Mouse (Mus musculus) liver, postnatal 0 days (tissue): ENCODE data around the gene Sel1l3. TPM values are rescaled to one million over a fixed set of nuclear protein-coding genes. Genes with fewer than 3 reads are reported as not detected.

Experiments
- ATAC-seq: fragments of 200-750 bp; cut with Nextera tagmentation; 2 replicates; pipeline ENCODE4 v1.8.0; 2017; ENCODE audit warnings: mild to moderate bottlenecking, moderate library complexity
- DNase-seq: peaks from one replicate; pipeline ENCODE4 v3.0.0-alpha.2; 2016
- H3K27ac ChIP-seq: fragments of 300-500 bp; sonication (generic); 2 replicates; pipeline ENCODE4 v1.5.1; 2014; ENCODE audit warnings: antibody characterized with exemption, moderate library complexity, mild to moderate bottlenecking, low read depth
- H3K27me3 ChIP-seq: fragments of 300-500 bp; sonication (generic); 2 replicates; pipeline ENCODE4 v1.6.1; 2014; ENCODE audit warnings: low read length, control low read depth, mixed read lengths; ENCODE audit not compliant: insufficient read depth
- H3K36me3 ChIP-seq: fragments of 300-500 bp; sonication (generic); replicated peaks from 2 replicates; pipeline ENCODE4 v1.6.1; 2014; ENCODE audit warnings: mild to moderate bottlenecking, control low read depth, low read length, moderate library complexity, mixed read lengths; ENCODE audit not compliant: insufficient read depth
- H3K4me1 ChIP-seq: fragments of 300-500 bp; sonication (generic); 2 replicates; pipeline ENCODE4 v1.6.1; 2014; ENCODE audit warnings: antibody characterized with exemption, mild to moderate bottlenecking, control low read depth; ENCODE audit not compliant: insufficient read depth
- H3K4me2 ChIP-seq: fragments of 300-500 bp; sonication (generic); 2 replicates; pipeline ENCODE4 v1.6.1; 2014; ENCODE audit warnings: low read depth, mild to moderate bottlenecking, low read length, moderate library complexity, mixed read lengths
- H3K4me3 ChIP-seq: fragments of 300-500 bp; sonication (generic); 2 replicates; pipeline ENCODE4 v1.5.1; 2014; ENCODE audit warnings: low read depth, low read length
- H3K9ac ChIP-seq: fragments of 300-500 bp; sonication (generic); replicated peaks from 2 replicates; pipeline ENCODE4 v1.6.1; 2014; ENCODE audit warnings: mild to moderate bottlenecking, moderate library complexity
- H3K9me3 ChIP-seq: fragments of 300-500 bp; sonication (generic); 2 replicates; pipeline ENCODE4 v1.6.1; 2016; ENCODE audit warnings: mild to moderate bottlenecking, control low read depth, low read length, mixed read lengths
- CTCF ChIP-seq: sonication (generic); IDR thresholded peaks from 2 replicates; pipeline ENCODE4 v1.5.1; 2016; ENCODE audit warnings: antibody characterized with exemption, low read depth
- EP300 ChIP-seq: IDR thresholded peaks from 2 replicates; pipeline ENCODE4 v1.6.1; 2016; ENCODE audit warnings: antibody characterized with exemption, low read depth, mild to moderate bottlenecking
- WGBS: fragments of 180-500 bp; shearing (Covaris S2); extraction: QIAGEN DNeasy Blood & Tissue Kit; methylation state at CpG from one replicate; pipeline ENCODE4 v1.1.7; 2014; ENCODE audit not compliant: insufficient replicate concordance; 5-methylcytosine and 5-hydroxymethylcytosine counted together
- polyA plus RNA-seq: library from polyadenylated mRNA; unstranded; fragments of >200 nt; fragmentation: Nextera tagmentation; extraction: Ambion mirVana; gene quantifications from 2 replicates; pipeline ENCODE4 v1.2.1, GENCODE M21; 2015

Sel1l3 gene
- polyA plus RNA-seq, 1 experiment from 2014 or later, result 0.93 TPM

- DNase-seq, result no peak
- Histone ChIP-seq H3K4me3 (no peak overlapping the region), H3K27me3 (no peaks in the 10 kb centered on the region), H3K9me3 (no peaks in the 10 kb centered on the region), H3K9ac (no peak overlapping the region), H3K27ac (no peak overlapping the region), H3K4me1 (no peaks in the 10 kb centered on the region), H3K4me2 (no peak overlapping the region), H3K36me3 (no peaks in the 10 kb centered on the region)
- no peak for ATAC-seq
- TF ChIP-seq EP300 (no peak), CTCF (no peak)
- WGBS, result 78% methylated on average over 6 of the region's 6 CpGs
Measured at GRCm38 (mm10) chr5:53160207-53160606, 53.5 kb downstream of the Sel1l3 start.

- ATAC-seq (no peak), DNase-seq (no peak)
- Histone ChIP-seq H3K4me3 (no peak overlapping the region), H3K36me3 (no peaks in the 10 kb centered on the region), H3K9ac (no peak overlapping the region), H3K4me1 (no peaks in the 10 kb centered on the region), H3K27me3 (no peaks in the 10 kb centered on the region), H3K4me2 (no peak overlapping the region), H3K27ac (no peak overlapping the region), H3K9me3 (no peaks in the 10 kb centered on the region)
- TF ChIP-seq CTCF (no peak), EP300 (no peak)
- 77% methylated on average over 4 of the region's 4 CpGs for WGBS
Measured at GRCm38 (mm10) chr5:53159631-53160030, 54.1 kb downstream of the Sel1l3 start.

GRCm38 (mm10) chr5:53159166-53159565 is 54.6 kb downstream of the Sel1l3 start:
- TF ChIP-seq EP300 (no peak), CTCF (no peak)
- Histone ChIP-seq H3K4me1 (no peaks in the 10 kb centered on the region), H3K27ac (no peak overlapping the region), H3K9ac (no peak overlapping the region), H3K4me2 (no peak overlapping the region), H3K4me3 (no peak overlapping the region), H3K36me3 (no peaks in the 10 kb centered on the region), H3K9me3 (no peaks in the 10 kb centered on the region), H3K27me3 (no peaks in the 10 kb centered on the region)
- no peak for ATAC-seq
- WGBS, result 44% methylated on average over 3 of the region's 3 CpGs
- DNase-seq, result no peak

GRCm38 (mm10) chr5:53155985-53156679 is 57.6 kb downstream of the Sel1l3 start:
- WGBS, result 79% methylated on average over 13 of the region's 13 CpGs

DNA sequence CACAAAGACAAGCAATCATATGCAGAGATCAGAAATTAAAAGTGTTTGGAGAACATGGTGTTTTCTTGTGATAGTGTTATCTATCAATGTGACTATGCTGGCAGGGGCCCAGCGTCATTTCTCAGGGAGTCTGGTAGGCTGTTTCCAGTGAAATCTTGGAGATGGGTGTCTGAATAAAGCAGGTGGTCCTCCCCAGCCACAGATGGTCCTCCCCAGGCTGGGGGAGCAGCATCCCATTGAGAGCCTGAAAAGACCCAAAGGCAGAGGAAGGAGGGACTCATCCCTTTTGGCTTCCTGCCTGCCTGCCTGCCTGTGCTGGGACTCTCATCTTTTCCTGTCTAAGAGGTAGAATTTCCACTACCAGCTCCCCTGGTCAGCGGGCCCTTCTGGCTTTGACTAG is 59.2 kb downstream of the Sel1l3 start:
- TF ChIP-seq CTCF, result no peak
- no peak for TF ChIP-seq EP300
- WGBS, result 66% methylated on average over 2 of the region's 2 CpGs

More at GRCm38 (mm10) chr5:53155985-53156679, 57.6 kb downstream of the Sel1l3 start:
- Histone ChIP-seq H3K36me3 (no peaks in the 10 kb centered on the region), H3K27me3 (no peaks in the 10 kb centered on the region), H3K4me3 (no peak overlapping the region), H3K9me3 (no peaks in the 10 kb centered on the region), H3K4me2 (no peak overlapping the region), H3K27ac (no peak overlapping the region), H3K4me1 (no peaks in the 10 kb centered on the region), H3K9ac (no peak overlapping the region)
- no peak for DNase-seq
- ATAC-seq, result no peak
- no peak for TF ChIP-seq CTCF
- no peak for TF ChIP-seq EP300

GRCm38 (mm10) chr5:53154078-53154477 is 59.6 kb downstream of the Sel1l3 start:
- H3K36me3 ChIP-seq, result no peaks in the 10 kb centered on the region
- no peak overlapping the region for H3K4me2 ChIP-seq
- TF ChIP-seq EP300 (no peak), CTCF (no peak)
- 70% methylated on average over 2 of the region's 2 CpGs for WGBS
- H3K27ac ChIP-seq, result no peak overlapping the region
- no peaks in the 10 kb centered on the region for H3K9me3 ChIP-seq
- DNase-seq (no peak), ATAC-seq (no peak)
- no peaks in the 10 kb centered on the region for H3K27me3 ChIP-seq
- no peak overlapping the region for H3K9ac ChIP-seq
- no peak overlapping the region for H3K4me3 ChIP-seq
- no peaks in the 10 kb centered on the region for H3K4me1 ChIP-seq

More for the DNA sequence above, 59.2 kb downstream of the Sel1l3 start:
- H3K9me3 ChIP-seq, result no peaks in the 10 kb centered on the region
- H3K4me1 ChIP-seq, result no peaks in the 10 kb centered on the region
- ATAC-seq, result no peak
- no peak overlapping the region for H3K27ac ChIP-seq
- H3K4me3 ChIP-seq, result no peak overlapping the region
- no peak overlapping the region for H3K4me2 ChIP-seq
- no peak for DNase-seq
- no peaks in the 10 kb centered on the region for H3K27me3 ChIP-seq
- no peaks in the 10 kb centered on the region for H3K36me3 ChIP-seq
- H3K9ac ChIP-seq, result no peak overlapping the region

GRCm38 (mm10) chr5:53153144-53153543 is 60.6 kb downstream of the Sel1l3 start:
- Histone ChIP-seq H3K4me1 (no peaks in the 10 kb centered on the region), H3K36me3 (no peaks in the 10 kb centered on the region), H3K9ac (no peak overlapping the region), H3K4me2 (no peak overlapping the region), H3K4me3 (no peak overlapping the region), H3K9me3 (no peaks in the 10 kb centered on the region), H3K27ac (no peak overlapping the region), H3K27me3 (no peaks in the 10 kb centered on the region)
- DNase-seq (no peak), ATAC-seq (no peak)
- 59% methylated on average over 5 of the region's 5 CpGs for WGBS
- TF ChIP-seq EP300 (no peak), CTCF (no peak)
